Mouse (Mus musculus): ENCODE data around the gene Plcl1.

Gene Plcl1

DNA sequence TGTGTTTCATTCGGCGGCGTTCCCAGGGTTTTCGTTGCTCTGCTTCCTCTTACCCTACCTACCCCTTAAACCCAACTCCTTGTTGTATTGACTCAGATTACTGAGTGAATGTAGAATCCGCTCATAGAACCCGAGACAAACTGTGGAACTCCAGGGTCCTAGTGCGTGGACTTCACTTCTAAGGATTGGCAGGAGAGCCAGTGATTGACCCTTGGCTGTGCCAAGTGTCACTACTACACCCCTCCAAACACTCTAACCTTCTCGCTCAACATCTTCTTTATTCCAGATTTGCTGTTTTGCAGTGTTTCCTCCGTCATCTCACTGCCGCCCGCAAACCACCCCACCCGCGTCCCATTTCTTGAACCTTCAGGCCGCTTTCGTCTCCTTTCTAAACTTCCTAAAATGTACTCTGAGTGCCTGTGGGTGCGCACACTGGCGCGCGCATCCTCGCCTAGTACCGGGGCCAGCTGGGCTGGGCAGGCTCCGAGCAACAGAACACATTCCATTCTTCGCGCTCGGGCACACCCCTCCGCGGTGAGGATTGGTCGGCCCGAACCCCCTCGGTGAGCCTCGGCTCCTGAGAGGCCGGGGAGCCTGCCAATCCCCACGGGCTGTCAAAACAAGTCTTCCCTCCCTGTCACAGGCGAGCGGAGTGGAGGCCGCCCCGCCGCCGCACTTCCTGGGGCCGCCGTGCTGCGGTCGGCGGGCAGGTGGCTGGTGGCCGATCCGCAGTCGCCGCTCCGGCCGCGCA, at the start of gene Plcl1:
Plcl1 (plus strand) TSS at position 650 of the 751 bp plus-strand sequence.
- peak; percentile 83 for DNase-seq (ENCODE audit: low spot score)

DNA sequence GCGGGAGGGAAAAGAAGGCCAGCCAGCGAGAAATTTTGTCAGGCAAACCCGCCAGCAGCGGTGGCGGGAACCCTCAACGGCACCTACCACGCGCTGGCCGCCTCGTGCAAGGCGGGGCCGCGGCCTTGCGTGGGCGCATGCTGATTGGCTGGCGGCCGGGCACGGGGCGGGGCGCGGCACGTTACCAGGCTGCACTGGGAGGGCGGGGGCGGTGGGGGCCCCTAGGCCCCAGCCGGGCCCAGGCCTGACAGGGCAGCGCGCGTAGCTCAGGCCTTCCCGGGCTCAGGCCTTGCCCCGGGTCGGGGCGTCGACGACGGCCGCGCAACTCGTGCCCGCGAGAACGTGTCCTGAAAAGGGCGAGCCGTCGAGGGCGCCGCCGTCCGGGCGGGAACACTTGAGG, 43.1 kb upstream of the Plcl1 start:
- no peak for DNase-seq (ENCODE audit: low spot score)

DNA sequence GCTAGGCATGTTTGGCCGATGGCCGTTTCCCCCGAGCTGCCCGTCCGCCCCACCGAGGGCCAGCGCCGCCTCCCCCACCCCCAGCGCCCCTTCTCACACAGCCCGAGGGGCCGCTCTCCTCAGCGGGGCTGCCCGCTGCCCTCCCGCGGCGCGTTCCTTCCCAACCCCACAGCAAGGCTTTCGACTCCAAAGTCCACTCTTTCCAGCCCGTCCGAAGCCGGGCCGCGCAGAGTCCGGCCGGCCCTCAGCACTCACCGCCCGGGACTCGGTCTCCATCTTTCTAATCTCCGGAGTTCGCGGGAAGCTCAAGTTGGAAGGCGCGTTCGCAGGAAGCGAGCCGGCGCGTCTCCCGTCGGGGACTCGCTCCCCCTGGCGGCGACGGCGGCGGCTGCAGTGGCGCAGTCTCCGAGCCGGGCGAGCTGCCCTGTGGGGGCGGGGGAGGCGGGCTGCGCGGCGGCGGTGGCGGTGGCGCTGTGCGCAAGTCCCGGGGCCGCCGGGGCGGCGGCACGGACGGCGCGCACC, 42.6 kb upstream of the Plcl1 start, which contains the start of gene Boll:
Boll (minus strand) TSS at position 426 of the 522 bp plus-strand sequence.
- no peak for DNase-seq (ENCODE audit: low spot score)

DNA sequence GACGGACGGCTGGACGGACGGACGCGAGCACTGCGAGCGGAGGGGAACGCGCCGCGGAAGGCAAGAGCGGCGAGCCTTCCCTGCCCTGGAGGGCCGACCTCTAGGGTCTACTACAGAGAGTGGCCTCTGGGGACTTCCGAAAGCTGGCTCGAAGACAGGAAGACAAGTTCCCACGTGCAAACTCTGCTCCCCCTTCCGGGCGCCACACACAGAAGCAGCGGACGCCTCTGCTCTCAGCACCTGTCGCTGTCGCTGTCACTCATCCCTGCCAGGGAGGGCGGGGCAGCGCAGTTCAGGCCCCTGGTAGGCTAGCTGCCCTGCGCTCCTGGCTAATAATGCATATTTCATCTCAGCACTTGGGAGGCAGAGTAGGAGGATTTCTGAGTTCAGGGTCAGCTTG, 42.1 kb upstream of the Plcl1 start:
- no peak for DNase-seq (ENCODE audit: low spot score)

DNA sequence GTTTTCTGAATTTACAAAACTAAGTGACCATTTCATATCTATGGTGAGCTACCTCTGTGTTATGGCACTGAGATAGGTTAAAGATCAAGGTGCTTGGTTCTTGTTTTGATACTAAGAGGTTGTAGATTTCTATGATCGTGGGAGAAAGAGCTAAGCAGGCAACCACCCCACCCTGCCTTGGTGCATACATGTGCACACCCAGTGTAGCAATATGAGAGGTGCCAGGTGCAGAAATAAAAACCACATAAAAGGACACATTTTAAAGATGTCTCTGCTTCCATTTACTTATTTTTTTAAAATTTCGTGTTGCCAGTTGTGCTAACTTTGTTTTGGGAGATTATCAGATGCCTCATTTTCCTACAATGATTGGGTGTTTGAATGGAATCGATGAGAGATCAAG, 33.1 kb upstream of the Plcl1 start:
- DNase-seq (ENCODE audit: low spot score): no peak

DNA sequence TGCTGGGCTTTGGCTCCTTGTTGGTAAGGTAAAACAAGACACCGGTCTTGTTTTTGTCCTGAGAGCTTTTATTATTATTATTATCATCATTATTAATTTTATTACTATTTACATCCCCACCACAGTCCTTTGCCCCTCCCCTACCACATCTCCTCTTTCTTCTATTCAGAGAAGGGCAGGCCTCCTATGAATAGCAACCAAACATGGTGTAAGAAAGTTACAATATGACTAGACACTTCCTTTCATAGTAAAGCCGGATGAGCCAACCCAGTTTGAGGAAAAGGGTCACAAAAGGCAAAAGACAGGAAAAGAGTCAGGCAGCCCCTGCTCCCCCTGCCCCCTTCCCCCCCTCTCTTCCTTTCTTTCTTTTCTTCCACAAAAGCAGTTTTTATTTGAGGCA, 25.2 kb upstream of the Plcl1 start:
- DNase-seq (ENCODE audit: low spot score): no peak

DNA sequence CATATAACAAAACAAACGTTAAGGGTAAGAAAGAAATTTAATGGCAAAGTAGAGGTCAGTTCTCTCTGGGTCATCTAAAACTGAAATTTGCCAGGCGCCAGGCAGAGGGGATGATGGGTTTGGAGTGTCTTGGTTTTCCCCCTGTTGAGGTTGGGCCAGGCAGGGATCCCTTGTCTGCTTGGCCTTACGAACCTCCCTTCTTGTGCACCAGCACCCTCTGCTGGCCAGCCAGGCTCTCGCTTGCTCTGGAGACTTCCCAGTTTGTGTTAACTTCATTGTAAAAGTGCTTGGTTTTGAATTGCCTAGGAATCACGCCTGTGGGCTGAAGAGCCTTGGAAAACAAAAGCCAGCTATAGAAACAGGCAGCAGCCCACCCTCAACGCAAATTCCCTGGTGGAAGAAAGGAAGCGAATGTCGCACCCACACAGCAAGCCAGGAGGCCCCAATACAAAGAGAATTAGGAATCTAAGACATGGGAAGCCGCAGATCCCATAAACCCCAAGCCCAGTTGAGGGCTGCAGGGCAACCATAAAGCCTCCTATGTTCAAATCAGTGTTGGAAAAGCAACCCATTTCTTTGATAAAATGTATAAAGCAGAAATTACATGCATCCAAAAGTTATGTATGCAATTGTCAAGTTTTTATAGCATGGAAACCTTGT, 22.5 kb upstream of the Plcl1 start:
- peak; percentile 43 for DNase-seq (ENCODE audit: low spot score)

DNA sequence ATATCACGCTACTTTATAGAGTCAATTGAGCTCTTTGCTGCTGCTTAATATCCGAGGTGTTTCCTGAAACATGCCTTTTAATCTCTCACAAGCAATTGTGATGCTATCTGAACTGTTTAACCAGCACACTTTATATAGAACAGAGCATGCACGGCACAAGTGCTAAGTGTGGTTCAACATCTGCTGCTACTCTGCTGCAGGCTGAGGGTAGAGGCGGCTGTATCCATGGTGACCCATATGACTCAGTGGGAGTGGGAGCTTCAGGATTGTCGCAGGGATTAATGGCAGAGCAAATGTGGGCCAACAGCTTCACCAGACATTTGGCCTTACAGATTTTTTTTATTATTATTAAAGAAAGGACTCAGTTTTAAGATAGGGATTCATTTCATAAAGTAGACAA, 5.8 kb upstream of the Plcl1 start:
- no peak for DNase-seq (ENCODE audit: low spot score)

DNA sequence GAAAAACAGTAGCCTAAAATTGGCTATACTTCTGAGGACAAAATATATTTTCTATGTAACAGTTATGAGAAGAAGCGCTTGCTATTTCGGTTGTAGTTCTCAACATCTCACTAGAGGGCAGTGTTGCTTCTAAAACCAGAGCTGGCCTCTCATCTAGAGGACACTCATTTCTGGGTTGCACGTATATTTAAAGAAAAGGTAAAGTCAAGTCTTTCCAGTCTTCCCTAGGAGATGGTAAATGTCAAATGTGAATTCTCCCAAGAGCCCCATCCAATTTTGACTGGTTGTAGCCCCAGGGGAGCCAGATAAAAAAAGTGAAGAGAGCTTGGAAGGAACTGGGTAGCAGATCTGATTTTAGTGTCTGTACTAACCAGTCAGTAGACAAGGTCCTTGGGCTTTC, 1.3 kb upstream of the Plcl1 start:
- no peak for DNase-seq (ENCODE audit: low spot score)

DNA sequence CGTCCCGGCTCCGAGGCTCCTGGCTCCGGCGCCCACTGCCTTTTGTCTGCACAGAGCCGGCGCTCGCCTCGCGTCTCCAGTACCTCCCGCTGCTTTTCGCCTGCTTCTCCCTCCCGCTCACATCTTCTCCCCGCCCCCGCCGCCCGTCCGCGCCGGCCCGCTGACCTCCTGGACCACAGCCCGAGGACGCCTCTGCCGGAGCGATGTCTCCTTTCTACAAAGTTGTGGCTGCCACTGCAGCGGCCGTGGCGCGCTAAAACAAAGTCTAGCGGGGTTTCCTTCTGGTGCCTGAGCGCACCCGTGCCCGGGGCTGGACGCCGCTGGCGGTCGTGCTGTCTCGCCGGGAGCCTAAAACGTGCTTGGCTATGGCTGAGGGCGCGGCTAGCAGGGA, 297 bp downstream of the Plcl1 start:
- peak; percentile 26 for DNase-seq (ENCODE audit: low spot score)

DNA sequence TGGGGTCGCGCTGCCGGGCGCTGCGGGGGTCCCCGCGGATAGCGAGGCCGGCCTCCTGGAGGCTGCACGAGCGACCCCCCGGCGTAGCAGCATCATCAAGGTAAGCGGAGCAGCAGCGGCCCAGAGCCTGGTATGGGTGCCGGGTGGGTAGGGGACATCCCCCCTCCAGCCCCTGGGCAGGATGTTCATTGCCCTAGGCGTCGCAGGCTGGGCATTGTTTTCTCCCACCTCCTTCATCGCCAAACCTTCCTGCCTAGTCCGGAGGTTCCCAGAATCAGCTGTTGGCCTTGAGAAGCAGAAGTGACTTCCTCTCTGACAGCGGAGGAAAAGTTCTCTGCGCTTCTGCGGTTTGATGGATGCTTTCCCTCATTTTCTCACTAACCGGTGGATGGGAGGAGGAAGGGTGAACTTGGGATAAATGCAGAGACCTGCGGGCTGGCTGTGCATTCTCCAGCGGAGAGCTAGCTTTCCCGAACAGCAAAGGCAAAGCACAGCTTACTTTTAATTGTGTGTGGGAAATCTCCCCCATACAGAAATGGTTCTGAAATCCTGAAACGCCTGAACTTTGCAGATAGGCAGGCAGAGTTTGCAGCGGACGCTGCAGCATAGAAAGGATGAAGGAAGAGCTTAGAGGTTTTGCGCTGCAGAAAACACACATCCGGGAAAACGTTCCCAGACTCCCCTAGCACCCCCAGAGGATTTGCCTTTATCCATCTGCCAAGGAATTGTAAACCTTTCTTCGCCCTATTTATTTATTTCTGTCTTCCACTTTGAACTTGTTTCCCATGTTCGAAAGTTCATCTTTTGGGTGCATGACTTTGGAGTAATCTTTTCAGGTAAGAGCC, 1.0 kb downstream of the Plcl1 start:
- no peak for DNase-seq (ENCODE audit: low spot score)

DNA sequence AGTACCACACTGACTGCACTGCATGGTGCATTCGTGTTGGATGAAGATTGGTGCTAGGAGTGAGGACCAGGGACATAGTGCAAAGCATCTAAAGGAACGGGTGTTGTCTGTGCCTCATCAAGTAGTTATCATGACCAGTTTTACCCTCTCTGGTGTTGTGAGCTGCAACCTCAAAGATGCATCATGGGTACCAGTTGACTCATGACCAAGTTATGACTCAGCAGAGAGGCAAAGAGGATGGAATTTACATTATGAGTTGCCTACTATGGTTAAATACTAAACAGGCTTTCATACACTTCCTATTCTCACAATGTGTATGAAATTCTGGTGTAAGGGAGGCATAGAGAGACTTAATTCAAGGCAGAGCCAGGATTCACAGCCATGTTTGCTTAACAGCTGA, 4.9 kb downstream of the Plcl1 start:
- no peak for DNase-seq (ENCODE audit: low spot score)

DNA sequence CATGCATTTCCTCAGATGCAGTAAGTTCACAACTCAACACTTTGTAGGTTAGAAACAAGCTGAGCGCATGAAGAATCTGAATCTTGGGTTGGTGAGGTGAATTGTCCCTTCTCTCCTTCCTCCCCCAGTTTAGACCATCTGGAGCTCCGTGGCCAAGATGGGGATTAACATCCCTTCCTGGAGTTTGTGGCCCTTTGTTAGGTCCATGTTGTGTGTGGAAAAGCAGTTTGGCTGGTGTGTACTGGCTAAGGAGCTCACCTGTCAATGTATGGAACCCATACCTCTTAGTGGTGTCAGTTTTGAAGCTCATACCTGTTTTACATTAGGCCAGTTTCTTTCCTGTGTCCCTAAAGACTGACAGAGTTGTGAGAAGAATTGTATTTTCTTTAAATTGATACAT, 5.4 kb downstream of the Plcl1 start:
- no peak for DNase-seq (ENCODE audit: low spot score)

DNA sequence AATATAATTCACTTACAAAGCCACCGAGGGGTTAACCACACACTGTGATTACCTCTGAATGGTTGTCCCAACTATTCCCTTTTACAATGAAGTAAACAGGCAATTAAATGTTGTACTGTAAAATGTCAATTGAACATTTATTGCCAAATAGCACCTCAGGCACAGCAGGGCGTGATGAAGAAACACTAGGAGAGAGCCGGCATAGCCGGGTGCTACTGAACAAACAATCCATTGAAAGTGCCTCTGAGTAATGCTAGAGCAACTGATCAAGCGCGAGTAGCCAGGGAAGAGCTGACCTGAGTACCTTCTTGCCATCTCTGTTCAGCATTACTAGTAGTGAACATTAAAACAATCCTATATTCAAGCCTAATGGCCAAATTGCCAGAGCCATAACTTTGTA, 6.8 kb downstream of the Plcl1 start:
- DNase-seq (ENCODE audit: low spot score): no peak

DNA sequence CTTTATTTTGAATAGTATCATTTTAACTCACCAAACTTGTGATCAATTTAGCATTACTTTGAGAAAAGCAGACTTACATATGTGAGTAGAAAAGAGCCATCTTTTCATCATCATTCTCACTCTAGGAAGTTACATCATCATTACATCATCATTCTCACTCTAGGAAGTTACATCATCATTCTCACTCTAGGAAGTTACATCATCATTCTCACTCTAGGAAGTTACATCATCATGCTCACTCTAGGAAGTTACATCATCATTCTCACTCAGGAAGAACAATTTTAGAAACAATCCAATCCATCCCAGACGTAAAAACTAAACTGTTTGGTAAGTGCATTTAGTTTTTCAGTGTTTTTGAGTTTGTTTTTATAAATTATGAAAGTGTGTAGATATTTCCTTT, 7.8 kb downstream of the Plcl1 start:
- no peak for DNase-seq (ENCODE audit: low spot score)

DNA sequence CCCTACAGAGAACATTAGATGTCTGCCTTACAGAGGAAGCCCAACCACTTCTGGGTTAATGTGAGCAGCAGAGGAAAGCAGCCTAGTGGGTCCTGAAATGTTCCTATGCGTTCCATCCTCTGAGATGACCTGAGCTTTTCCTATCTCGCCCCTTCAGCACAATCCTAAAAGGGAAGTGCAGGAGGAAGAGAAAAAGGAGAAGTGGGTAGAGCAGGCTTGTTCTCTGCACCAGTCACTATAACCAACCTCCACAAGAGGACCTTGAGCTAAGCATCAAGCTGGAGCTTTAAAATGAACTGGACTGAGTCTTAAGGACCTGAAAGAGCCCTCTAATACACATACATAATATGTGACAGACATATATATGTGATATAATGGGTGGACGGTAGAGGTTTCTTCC, 13.2 kb downstream of the Plcl1 start:
- no peak for DNase-seq (ENCODE audit: low spot score)

DNA sequence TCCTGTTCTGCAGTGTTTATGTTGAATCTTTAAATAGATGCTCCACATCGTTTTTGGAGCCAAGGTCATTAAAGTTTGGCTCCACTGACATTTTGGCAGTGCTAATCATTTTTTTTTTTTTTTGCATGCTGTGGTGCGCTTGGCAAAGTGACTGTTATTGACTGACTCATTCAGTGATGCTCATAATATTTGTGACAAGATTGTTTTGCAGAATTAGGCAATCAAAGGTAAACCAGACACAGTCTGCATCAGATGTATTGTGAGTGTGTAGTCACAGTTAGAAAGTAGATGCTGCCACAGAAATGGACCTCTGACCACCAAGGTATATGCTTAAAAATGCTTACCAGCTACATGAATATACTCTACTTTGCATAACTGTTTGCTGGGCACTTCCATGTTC, 21.9 kb downstream of the Plcl1 start:
- DNase-seq (ENCODE audit: low spot score): no peak

DNA sequence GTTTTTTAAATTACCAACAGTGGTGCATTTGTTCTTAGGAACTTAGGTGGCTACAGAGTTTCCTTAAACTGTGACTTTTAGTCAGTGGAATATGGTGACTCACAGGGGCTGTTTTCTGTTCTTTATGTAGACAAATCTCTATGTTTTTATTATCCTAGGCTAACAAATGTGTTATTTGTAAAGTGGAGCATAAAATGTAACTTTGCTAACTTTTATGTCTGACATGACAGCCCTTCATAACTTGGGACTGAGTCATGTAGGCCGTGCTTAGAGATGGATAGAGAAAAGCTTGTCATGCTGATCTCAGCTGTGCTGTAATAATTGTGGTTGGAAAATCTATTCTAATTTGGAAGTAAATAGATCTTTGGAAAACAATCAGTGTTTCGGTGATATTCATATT, 23.3 kb downstream of the Plcl1 start:
- no peak for DNase-seq (ENCODE audit: low spot score)

DNA sequence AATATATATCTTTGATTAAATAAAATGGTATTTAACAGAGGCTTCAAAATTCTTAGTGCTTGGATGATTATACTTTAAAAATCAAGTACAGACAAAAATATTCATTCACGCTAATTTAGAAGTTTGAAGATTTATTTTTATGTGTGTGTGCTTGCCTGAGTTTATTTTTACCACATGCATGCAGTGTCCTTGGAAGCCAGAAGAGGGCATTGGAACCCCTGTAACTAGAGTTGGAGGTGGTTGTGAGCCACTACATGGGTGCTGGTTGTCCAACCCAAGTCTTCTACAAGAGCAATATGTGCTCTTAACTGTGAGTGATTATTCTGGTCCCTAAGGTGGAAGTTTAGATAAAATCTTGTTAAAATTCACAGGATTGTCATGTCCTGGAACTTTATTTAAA, 24.0 kb downstream of the Plcl1 start:
- no peak for DNase-seq (ENCODE audit: low spot score)

DNA sequence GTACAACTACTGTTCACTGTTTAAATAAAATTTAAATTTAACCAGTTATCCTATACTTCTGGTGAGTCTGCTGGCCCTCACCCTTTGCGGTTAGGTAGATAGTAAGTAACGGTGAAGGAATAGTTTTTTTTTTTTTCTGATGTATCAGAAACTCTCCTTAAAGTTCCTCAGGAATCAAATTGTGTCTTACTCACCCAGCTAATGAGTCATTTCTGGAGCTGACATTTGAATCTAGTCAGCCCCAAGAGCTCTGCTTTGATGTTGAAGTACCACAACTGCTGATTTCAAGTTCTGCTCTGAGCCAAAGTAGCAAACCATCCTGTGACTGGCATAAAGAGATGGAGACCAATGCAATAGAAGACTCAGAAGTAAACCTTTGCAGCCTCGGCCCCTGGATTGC, 24.9 kb downstream of the Plcl1 start:
- DNase-seq (ENCODE audit: low spot score): no peak

DNA sequence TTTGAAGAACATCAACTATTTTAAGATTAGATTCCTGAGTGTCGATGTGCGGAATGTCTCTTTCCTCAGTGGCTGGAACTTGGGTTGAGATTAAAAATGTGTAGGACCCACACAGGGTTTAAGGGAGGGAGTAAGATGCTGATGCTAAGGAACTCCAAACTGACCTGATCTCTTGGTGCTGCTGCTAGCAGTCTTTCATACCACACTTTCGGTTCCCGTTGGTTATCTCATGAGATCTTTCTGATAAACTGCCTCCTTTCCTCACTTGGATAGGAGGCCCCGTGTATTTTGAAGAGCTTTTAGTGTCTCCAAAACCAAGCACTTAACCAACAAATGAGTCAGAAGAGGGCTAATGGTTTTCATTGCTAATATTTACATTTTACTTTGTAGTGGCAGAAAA, 30.9 kb downstream of the Plcl1 start:
- no peak for DNase-seq (ENCODE audit: low spot score)

DNA sequence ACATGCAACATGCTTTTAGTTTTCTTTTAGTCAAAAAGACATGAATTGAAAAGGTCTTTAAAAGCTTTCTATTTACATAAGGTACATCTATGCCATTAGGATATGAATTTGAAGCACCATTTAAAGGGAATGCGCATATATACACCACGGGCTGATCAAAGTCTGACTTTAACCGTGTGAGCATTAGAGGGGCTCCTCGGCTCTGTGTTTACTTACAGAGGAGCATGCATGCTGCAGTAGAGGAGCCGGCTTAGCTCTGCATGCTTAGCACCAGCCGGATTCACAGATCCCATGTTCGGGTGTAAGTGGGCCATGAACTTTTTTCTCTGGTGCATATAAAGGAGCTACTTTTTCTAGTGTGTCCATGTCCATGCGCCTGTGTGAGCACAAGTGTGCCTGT, 31.4 kb downstream of the Plcl1 start:
- no peak for DNase-seq (ENCODE audit: low spot score)

DNA sequence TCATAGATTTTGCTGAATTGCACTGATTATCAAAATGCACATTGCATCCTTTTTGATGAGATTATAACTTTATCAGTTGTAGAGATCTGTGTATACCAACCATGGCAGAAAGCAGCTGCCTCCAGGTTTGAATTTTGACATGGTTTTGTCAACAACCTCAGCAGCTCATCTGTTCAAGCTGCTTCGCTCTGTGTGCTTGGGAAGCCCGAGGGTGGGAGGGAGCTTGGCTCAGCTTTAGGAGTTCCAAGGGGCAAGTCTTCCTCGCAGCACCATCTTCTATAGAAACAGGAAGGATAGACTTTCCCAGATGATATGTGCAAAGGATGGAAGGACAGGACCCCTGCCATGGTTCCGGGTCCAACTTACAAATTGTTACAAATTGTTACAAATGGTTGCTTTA, 32.9 kb downstream of the Plcl1 start:
- DNase-seq (ENCODE audit: low spot score): no peak

Data from urinary bladder, postnatal 10 days (tissue).